Mouse (Mus musculus): ENCODE results near the gene Kdm4d. TPM values are rescaled to one million over a fixed set of nuclear protein-coding genes. Genes with fewer than 3 reads are reported as not detected.

Gene Kdm4d
- 0.13 and 0.16 TPM in 2 replicates for total RNA-seq (2012; rRNA removed)

DNA sequence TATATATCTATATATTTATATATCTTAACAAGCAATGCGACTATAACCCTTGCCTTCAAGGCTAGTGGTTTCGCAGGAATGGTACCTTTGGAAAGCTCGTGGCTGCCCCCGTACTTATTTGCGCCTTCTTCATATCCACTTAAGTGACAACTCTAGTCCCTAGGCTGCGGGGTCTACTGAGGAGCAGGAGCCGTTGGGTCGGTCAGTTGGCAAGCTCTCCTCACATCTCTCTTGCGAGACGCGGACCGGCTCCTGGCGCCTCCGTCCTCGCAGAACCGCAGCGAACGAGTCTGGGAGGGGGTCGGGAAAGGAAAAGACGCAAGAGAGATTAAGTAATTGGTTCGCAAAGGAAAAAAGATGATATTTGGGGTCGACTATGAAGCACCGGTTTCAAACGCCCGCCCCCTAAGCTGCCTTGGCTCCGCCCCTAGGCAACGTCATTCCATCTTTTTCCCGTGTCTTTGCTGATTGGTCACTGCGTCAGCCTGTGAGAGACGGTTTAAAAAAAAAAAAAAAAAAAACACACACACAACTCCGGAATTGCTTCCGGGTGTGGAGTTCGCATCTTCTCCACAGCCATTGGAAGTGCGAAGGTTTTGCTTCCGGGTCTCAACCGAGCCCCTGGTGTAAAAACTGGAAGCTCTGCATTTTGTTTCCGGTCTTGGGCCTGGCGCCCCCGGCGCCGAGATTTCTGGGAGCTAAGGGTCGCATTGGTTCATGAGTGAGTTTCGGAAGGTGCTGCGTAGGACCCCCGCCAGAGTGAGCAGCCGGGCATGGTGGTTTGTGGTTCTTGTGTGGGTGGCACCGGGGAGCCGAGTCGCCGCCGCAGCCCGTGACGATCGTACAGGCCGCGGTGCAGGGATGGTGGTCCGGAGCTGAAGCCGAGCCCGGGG, at the start of gene Kdm4d, which contains the start of gene Cwc15:
Gene Kdm4d (minus strand): TSS at position 460 of the 893 bp plus-strand sequence.
Gene Cwc15 (plus strand): TSS at position 595 of the 893 bp plus-strand sequence.
- in situ Hi-C loops (cut with MboI; ENCODE audit: low sequenced_read_pairs in 2 of 2, unreplicated experiment in 2 of 2), result no loop called here
- Histone ChIP-seq H3K36me3 (ENCODE audit: control insufficient read depth, insufficient read depth, low read length, poor library complexity, severe bottlenecking) (peaks cover 9% of the 10 kb centered on the region), H3K4me3 (ENCODE audit: insufficient read depth in 1 of 2, low read depth in 1 of 2, low read length in 2 of 2, poor library complexity in 1 of 2, severe bottlenecking in 1 of 2) (peak within 1 kb of the TSS; percentile 92 to 94), H3K4me1 (ENCODE audit: control insufficient read depth in 2 of 2, insufficient read depth in 2 of 2, low read length in 2 of 2, poor library complexity in 1 of 2) (0 out of 4 replicates have a peak, but pooled peaks cover 0 to 3% of the 10 kb centered on the region in 2 experiments), H3K9ac (ENCODE audit: insufficient read depth, low read depth, low read length, poor library complexity, severe bottlenecking) (peak within 1 kb of the TSS; percentile 91), H3K27ac (ENCODE audit: insufficient read depth, low read depth, low read length, poor library complexity, severe bottlenecking) (no peak within 1 kb of the TSS), H3K9me3 (ENCODE audit: control insufficient read depth, insufficient read depth, low read depth, low read length) (no peaks in the 10 kb centered on the region)
- peak; percentile 92 for TF ChIP-seq CHD2 (IDR thresholded peaks at IDR 0.05; ENCODE audit: low read depth, low read length)
- TF ChIP-seq ZC3H11A (IDR thresholded peaks at IDR 0.05; ENCODE audit: borderline replicate concordance, low read depth, low read length), result no peak
- TF ChIP-seq HCFC1 (IDR thresholded peaks at IDR 0.05; ENCODE audit: borderline replicate concordance, insufficient read depth, low read length), result peak; percentile 83
- TF ChIP-seq ZNF384 (IDR thresholded peaks at IDR 0.05; ENCODE audit: low read depth, low read length), result peak; percentile 100
- TF ChIP-seq MAFK (IDR thresholded peaks at IDR 0.05; ENCODE audit: insufficient read depth, low read depth, low read length), result peak; percentile 51
- DNase-seq (ENCODE audit: low read depth, low spot score), result peak; percentile 98

DNA sequence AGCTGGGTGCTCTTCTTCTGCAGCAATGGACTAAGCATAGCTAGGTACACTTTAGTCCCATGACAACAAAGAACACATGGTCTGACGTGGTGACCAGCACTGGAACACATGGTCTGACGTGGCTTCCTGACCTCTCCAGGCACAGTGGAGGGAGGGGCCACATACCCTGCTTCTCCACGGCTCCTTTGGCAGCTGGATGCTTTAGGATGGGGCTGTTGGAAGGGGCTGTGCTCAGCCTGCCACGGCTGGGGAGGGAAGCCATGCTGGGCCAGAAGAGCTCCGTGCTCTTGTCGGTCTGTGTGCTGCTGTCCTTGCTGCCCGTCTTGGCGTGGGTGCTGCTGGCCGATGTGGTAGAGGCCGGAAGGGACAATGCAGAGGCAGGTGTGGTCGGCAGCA, 48.1 kb upstream of the Kdm4d start:
- Histone ChIP-seq H3K4me1 (ENCODE audit: control insufficient read depth in 2 of 2, insufficient read depth in 2 of 2, low read length in 2 of 2, poor library complexity in 1 of 2) (no peaks in the 10 kb centered on the region; a peak in 1 of 4 replicates), H3K36me3 (ENCODE audit: control insufficient read depth, insufficient read depth, low read length, poor library complexity, severe bottlenecking) (peaks cover 12% of the 10 kb centered on the region; the same call in 1 of the 2 replicates), H3K9me3 (ENCODE audit: control insufficient read depth, insufficient read depth, low read depth, low read length) (no peaks in the 10 kb centered on the region), H3K4me3 (ENCODE audit: insufficient read depth in 1 of 2, low read depth in 1 of 2, low read length in 2 of 2, poor library complexity in 1 of 2, severe bottlenecking in 1 of 2) (no peak overlapping the region), H3K27ac (ENCODE audit: insufficient read depth, low read depth, low read length, poor library complexity, severe bottlenecking) (no peak overlapping the region; the same call in 1 of the 2 replicates), H3K9ac (ENCODE audit: insufficient read depth, low read depth, low read length, poor library complexity, severe bottlenecking) (no peak overlapping the region)
- in situ Hi-C loops (cut with MboI; ENCODE audit: low sequenced_read_pairs in 2 of 2, unreplicated experiment in 2 of 2), result no loop called here
- no peak for DNase-seq (ENCODE audit: low read depth, low spot score)
- TF ChIP-seq MAFK (IDR thresholded peaks at IDR 0.05; ENCODE audit: insufficient read depth, low read depth, low read length), result no peak
- no peak for TF ChIP-seq ZC3H11A (IDR thresholded peaks at IDR 0.05; ENCODE audit: borderline replicate concordance, low read depth, low read length)
- TF ChIP-seq ZNF384 (IDR thresholded peaks at IDR 0.05; ENCODE audit: low read depth, low read length), result no peak
- no peak for TF ChIP-seq CHD2 (IDR thresholded peaks at IDR 0.05; ENCODE audit: low read depth, low read length)
- no peak for TF ChIP-seq HCFC1 (IDR thresholded peaks at IDR 0.05; ENCODE audit: borderline replicate concordance, insufficient read depth, low read length)

DNA sequence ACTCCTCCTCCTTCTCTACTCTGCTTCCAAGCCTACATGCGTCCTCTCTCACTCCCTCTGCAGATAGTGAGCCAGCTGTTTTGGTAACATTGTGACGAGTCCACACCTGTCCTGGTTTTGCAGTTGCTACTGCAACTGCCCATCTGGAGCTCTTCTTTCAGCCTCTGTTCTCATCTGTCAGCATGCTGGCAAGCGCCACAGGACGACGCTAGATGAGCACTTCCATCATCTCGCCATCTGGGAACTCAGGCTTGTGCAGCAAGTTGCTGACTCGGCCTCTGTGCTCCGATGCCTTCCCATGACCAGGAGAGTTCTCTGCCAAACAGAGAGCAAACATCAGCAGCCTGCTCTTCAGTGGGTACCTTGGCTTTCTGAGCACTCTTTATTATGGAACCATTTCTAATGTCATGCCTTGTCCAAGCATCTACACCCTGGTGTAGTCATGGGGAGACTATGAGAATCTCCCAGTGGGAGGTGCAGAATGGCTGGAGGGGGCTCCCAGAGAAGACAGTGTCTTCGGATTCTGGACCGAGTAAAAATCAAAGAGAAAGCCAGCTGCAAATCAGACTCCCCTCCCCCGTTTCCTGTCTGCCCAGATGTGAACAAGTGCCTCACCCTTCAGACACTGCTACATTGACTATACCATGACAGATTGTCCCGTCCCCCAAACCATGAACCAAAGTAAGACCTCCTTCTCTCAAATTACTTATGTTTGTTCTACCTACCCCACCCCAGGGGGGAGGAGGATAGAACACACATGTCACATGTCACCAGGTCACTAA, 47.5 kb upstream of the Kdm4d start:
- H3K4me1 ChIP-seq (ENCODE audit: control insufficient read depth in 2 of 2, insufficient read depth in 2 of 2, low read length in 2 of 2, poor library complexity in 1 of 2), result no peaks in the 10 kb centered on the region; a peak in 1 of 4 replicates
- peaks cover 12% of the 10 kb centered on the region; the same call in 1 of the 2 replicates for H3K36me3 ChIP-seq (ENCODE audit: control insufficient read depth, insufficient read depth, low read length, poor library complexity, severe bottlenecking)
- H3K27ac ChIP-seq (ENCODE audit: insufficient read depth, low read depth, low read length, poor library complexity, severe bottlenecking), result no peak overlapping the region; the same call in 1 of the 2 replicates
- H3K9ac ChIP-seq (ENCODE audit: insufficient read depth, low read depth, low read length, poor library complexity, severe bottlenecking), result no peak overlapping the region
- TF ChIP-seq HCFC1 (IDR thresholded peaks at IDR 0.05; ENCODE audit: borderline replicate concordance, insufficient read depth, low read length) (no peak), ZNF384 (IDR thresholded peaks at IDR 0.05; ENCODE audit: low read depth, low read length) (no peak), CHD2 (IDR thresholded peaks at IDR 0.05; ENCODE audit: low read depth, low read length) (no peak)
- DNase-seq (ENCODE audit: low read depth, low spot score), result no peak
- in situ Hi-C loops (cut with MboI; ENCODE audit: low sequenced_read_pairs in 2 of 2, unreplicated experiment in 2 of 2), result no loop called here
- H3K9me3 ChIP-seq (ENCODE audit: control insufficient read depth, insufficient read depth, low read depth, low read length), result no peaks in the 10 kb centered on the region
- H3K4me3 ChIP-seq (ENCODE audit: insufficient read depth in 1 of 2, low read depth in 1 of 2, low read length in 2 of 2, poor library complexity in 1 of 2, severe bottlenecking in 1 of 2), result no peak overlapping the region

DNA sequence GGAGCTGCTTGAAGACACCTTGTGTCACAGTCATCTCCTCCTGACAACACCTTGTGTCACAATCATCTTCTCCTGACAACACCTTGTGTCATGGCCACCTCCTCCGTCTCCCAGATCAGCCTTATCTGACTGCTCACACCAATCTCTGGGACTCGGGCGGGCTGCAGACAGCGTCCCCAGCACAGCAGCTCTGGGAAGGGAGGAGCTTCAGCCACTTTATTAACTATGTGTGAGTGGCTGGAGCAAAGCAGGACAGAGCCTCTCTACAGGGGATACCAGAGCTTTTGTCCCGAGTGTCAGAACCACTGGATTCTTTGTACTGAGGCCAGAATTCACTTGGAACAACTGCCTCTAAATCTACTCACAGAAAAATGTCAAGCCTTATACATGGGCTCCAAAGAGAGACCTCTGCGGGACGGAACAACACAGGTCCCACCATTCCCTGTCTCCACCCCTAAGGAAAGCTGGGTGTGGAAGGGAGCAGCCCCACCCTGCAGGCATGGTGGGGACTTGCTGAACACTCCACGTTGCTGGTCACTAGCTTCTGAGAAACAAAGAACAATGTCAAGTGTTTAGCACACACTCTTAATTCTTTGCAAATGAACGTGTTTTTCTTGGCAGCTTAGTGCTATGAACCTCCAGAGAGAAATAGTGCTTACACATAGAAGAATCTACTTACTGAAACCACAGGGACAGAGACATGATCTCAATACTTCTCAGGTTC, 43.9 kb upstream of the Kdm4d start:
- Histone ChIP-seq H3K9me3 (ENCODE audit: control insufficient read depth, insufficient read depth, low read depth, low read length) (no peaks in the 10 kb centered on the region), H3K36me3 (ENCODE audit: control insufficient read depth, insufficient read depth, low read length, poor library complexity, severe bottlenecking) (peaks cover 11% of the 10 kb centered on the region; the same call in 1 of the 2 replicates), H3K4me1 (ENCODE audit: control insufficient read depth in 2 of 2, insufficient read depth in 2 of 2, low read length in 2 of 2, poor library complexity in 1 of 2) (no peaks in the 10 kb centered on the region; a peak in 1 of 4 replicates), H3K4me3 (ENCODE audit: insufficient read depth in 1 of 2, low read depth in 1 of 2, low read length in 2 of 2, poor library complexity in 1 of 2, severe bottlenecking in 1 of 2) (no peak overlapping the region), H3K9ac (ENCODE audit: insufficient read depth, low read depth, low read length, poor library complexity, severe bottlenecking) (no peak overlapping the region), H3K27ac (ENCODE audit: insufficient read depth, low read depth, low read length, poor library complexity, severe bottlenecking) (no peak overlapping the region)
- DNase-seq (ENCODE audit: low read depth, low spot score), result no peak
- TF ChIP-seq CHD2 (IDR thresholded peaks at IDR 0.05; ENCODE audit: low read depth, low read length), result no peak
- TF ChIP-seq MAFK (IDR thresholded peaks at IDR 0.05; ENCODE audit: insufficient read depth, low read depth, low read length), result no peak
- TF ChIP-seq ZC3H11A (IDR thresholded peaks at IDR 0.05; ENCODE audit: borderline replicate concordance, low read depth, low read length), result no peak
- no peak for TF ChIP-seq ZNF384 (IDR thresholded peaks at IDR 0.05; ENCODE audit: low read depth, low read length)
- no peak for TF ChIP-seq HCFC1 (IDR thresholded peaks at IDR 0.05; ENCODE audit: borderline replicate concordance, insufficient read depth, low read length)
- in situ Hi-C loops (cut with MboI; ENCODE audit: low sequenced_read_pairs in 2 of 2, unreplicated experiment in 2 of 2), result no loop called here
